ENCODE assay signal across 15 mouse cellular contexts in the genomic region with DNA sequence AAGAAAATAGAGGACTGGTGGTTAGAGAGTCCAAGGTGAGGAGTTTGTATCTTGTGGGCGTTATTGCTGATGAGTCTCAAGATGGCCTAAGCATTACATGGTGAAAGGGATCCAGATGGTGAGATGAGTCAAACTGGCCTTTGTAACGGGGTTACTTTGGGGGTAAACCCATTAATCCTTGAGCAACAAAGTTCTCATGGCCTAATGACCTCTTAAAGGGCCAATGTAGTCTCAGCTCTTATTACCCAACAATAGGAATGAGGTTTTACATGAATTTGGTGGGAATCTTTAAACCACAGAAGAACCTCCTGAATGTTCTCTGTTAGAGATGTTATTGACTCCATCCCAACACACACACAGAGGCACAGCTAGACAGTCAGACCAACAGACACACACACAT. TPM values are rescaled to one million over a fixed set of nuclear protein-coding genes. Genes with fewer than 3 reads are reported as not detected.
DNase-seq lines count a peak whose midpoint lies in the region; ATAC-seq and TF ChIP-seq lines count a peak whose summit lies in the region.
"Had no signal": no experiment of that assay in that cellular context is flagged by ENCODE, and none has a peak within 500 bp of the region (broad histone marks: within the 10 kb centered on the region; RNA-seq: fewer than 3 reads in every experiment).

No protein-coding gene starts in this region.

- peaks cover 24% of the 10 kb centered on the region; the same call in 1 of the 2 replicates for H3K4me1 ChIP-seq in kidney, embryonic 14.5 days (ENCODE audit: control insufficient read depth, insufficient read depth, low read length)
- peaks cover 22 to 33% of the 10 kb centered on the region in 2 experiments for H3K4me1 ChIP-seq in liver, embryonic 14.5 days (replicated peaks; ENCODE audit: control insufficient read depth in 2 of 2, insufficient read depth in 2 of 2, low read length in 1 of 2)
- H3K4me1 ChIP-seq: embryonic facial prominence, embryonic 15.5 days had no signal

- no peak overlapping the region for H3K9ac ChIP-seq in kidney, embryonic 14.5 days (ENCODE audit: low read depth, low read length)
- no peak overlapping the region for H3K9ac ChIP-seq in liver, embryonic 14.5 days (replicated peaks)
- H3K9ac ChIP-seq: embryonic facial prominence, embryonic 15.5 days had no signal

- H3K36me3 ChIP-seq in kidney, embryonic 14.5 days (ENCODE audit: control insufficient read depth, insufficient read depth, low read length), result no peaks in the 10 kb centered on the region
- H3K36me3 ChIP-seq in liver, embryonic 14.5 days (replicated peaks; ENCODE audit: control insufficient read depth, insufficient read depth, low read depth), result no peaks in the 10 kb centered on the region
- H3K36me3 ChIP-seq: embryonic facial prominence, embryonic 15.5 days had no signal

- H3K27me3 ChIP-seq in kidney, embryonic 14.5 days (ENCODE audit: control insufficient read depth, insufficient read depth, low read length), result no peaks in the 10 kb centered on the region
- H3K27me3 ChIP-seq in liver, embryonic 14.5 days (ENCODE audit: control insufficient read depth, insufficient read depth, low read length), result no peaks in the 10 kb centered on the region
- H3K27me3 ChIP-seq: embryonic facial prominence, embryonic 15.5 days had no signal

- TF ChIP-seq EP300 in liver, embryonic 14.5 days (IDR thresholded peaks at IDR 0.05; ENCODE audit: low read depth), result no peak

- no peaks in the 10 kb centered on the region for H3K9me3 ChIP-seq in kidney, embryonic 14.5 days (ENCODE audit: control insufficient read depth, low read length)
- H3K9me3 ChIP-seq in liver, embryonic 14.5 days (ENCODE audit: control insufficient read depth, low read length), result no peaks in the 10 kb centered on the region
- H3K9me3 ChIP-seq: embryonic facial prominence, embryonic 15.5 days had no signal

- DNase-seq in embryo, embryonic 10.5 days (ENCODE audit: low spot score), result peak; percentile 21
- no peak for DNase-seq in embryo, embryonic 9.5 days (ENCODE audit: extremely low spot score)
- DNase-seq in kidney, adult 9 months, result no peak
- peak; percentile 67 for DNase-seq in 3T3-L1 (ENCODE audit: low read depth, low spot score)
- DNase-seq in liver, embryonic 14.5 days (ENCODE audit: low read depth in 3 of 3, low spot score in 3 of 3), result no peak
- DNase-seq in layer of hippocampus, adult 8-10 months (ENCODE audit: low spot score in 2 of 2), result no peak
- DNase-seq in layer of hippocampus, postnatal 25 days (ENCODE audit: extremely low spot score in 1 of 2, low spot score in 1 of 2), result no peak
- DNase-seq: adrenal gland, postnatal 14 days; cerebellum, postnatal 36 days; gastrocnemius, postnatal 10 days; heart, postnatal 4 days; kidney, postnatal 36 days had no signal

- no peak overlapping the region for H3K4me3 ChIP-seq in kidney, embryonic 14.5 days (ENCODE audit: low read length)
- H3K4me3 ChIP-seq in liver, embryonic 14.5 days (ENCODE audit: insufficient read depth in 1 of 2, low read depth in 2 of 2, low read length in 2 of 2), result no peak overlapping the region
- H3K4me3 ChIP-seq: embryonic facial prominence, embryonic 15.5 days had no signal

- ATAC-seq in kidney, embryonic 14.5 days (ENCODE audit: low FRiP score, low TSS enrichment), result no peak
- ATAC-seq in liver, embryonic 14.5 days (ENCODE audit: insufficient read depth), result no peak
- ATAC-seq: forebrain, embryonic 16.5 days had no signal

- TF ChIP-seq CTCF in liver, embryonic 14.5 days (IDR thresholded peaks at IDR 0.05; ENCODE audit: low read depth), result no peak

- WGBS in kidney, embryonic 14.5 days, result 43% methylated on average over 2 of the region's 2 CpGs
- WGBS in liver, embryonic 14.5 days (ENCODE audit: insufficient replicate concordance), result 64% methylated on average over 2 of the region's 2 CpGs

- H3K4me2 ChIP-seq in kidney, embryonic 14.5 days (replicated peaks; ENCODE audit: low read depth, low read length), result no peak overlapping the region
- H3K4me2 ChIP-seq in liver, embryonic 14.5 days (ENCODE audit: low read depth), result 0 out of 2 replicates have a peak overlapping the region, but pooled peaks have one; percentile 15
- H3K4me2 ChIP-seq: embryonic facial prominence, embryonic 15.5 days had no signal

- H3K27ac ChIP-seq in kidney, embryonic 14.5 days (ENCODE audit: low read depth, low read length), result peak overlapping the region; percentile 56; the same call in 1 of the 2 replicates
- H3K27ac ChIP-seq in liver, embryonic 14.5 days, result peak overlapping the region; percentile 56
- H3K27ac ChIP-seq: embryonic facial prominence, embryonic 15.5 days had no signal

RNA-seq across cellular contexts. Expression of a gene that starts 14.4 kb away (rescaled TPM):
- 6.1 and 7.4 TPM in 2 replicates for polyA plus RNA-seq in kidney, embryonic 14.5 days (2014; fragmentation: Nextera tagmentation; extraction: Ambion mirVana)
- polyA plus RNA-seq in liver, embryonic 14.5 days (2012; rRNA removed), result 0.93 and 1.1 TPM in 2 replicates
- 0.48 and 0.56 TPM in 2 replicates for polyA plus RNA-seq in liver, embryonic 14.5 days (2014; fragmentation: Nextera tagmentation; extraction: Ambion mirVana)
- total RNA-seq in layer of hippocampus, adult 8-10 months (2022), result 10 to 100 TPM; 24.2 to 30.2 (median 24.4) TPM
- total RNA-seq in layer of hippocampus, postnatal 25 days (2021), result 10 to 100 TPM; 17.6 to 20.6 TPM

Comparison
In these comparisons a context has a peak if more than half of its experiments do, and no peak if none do; other contexts are left out.
1. DNase-seq: peak in embryo, embryonic 10.5 days (single experiment) and 3T3-L1 (single experiment); none in embryo, embryonic 9.5 days (single experiment), kidney, adult 9 months (single experiment), liver, embryonic 14.5 days (0 of 3), layer of hippocampus, adult 8-10 months (0 of 2) and layer of hippocampus, postnatal 25 days (0 of 2).